Mouse (Mus musculus) heart, embryonic 10.5 days (tissue): ENCODE data around the gene Mitf. TPM values are rescaled to one million over a fixed set of nuclear protein-coding genes. Genes with fewer than 3 reads are reported as not detected.

Experiments
- DNase-seq: peaks from one replicate; pipeline ENCODE4 v3.0.0-alpha.2; 2017; ENCODE audit warnings: low spot score
- H3K27ac ChIP-seq: fragments of 300-500 bp; sonication (generic); 2 replicates; pipeline ENCODE4 v1.5.1; 2016; ENCODE audit warnings: mild to moderate bottlenecking
- H3K27me3 ChIP-seq: fragments of 300-500 bp; sonication (generic); 2 replicates; pipeline ENCODE4 v1.6.1; 2016; ENCODE audit warnings: mild to moderate bottlenecking; ENCODE audit not compliant: poor library complexity, insufficient read depth, severe bottlenecking
- H3K36me3 ChIP-seq: fragments of 300-500 bp; sonication (generic); 2 replicates; pipeline ENCODE4 v1.6.1; 2016; ENCODE audit warnings: mild to moderate bottlenecking, moderate library complexity
- H3K4me1 ChIP-seq: fragments of 300-500 bp; sonication (generic); 2 replicates; pipeline ENCODE4 v1.6.1; 2016; ENCODE audit warnings: mild to moderate bottlenecking
- H3K4me3 ChIP-seq: fragments of 300-500 bp; sonication (generic); 2 replicates; pipeline ENCODE4 v1.5.1; 2016; ENCODE audit warnings: mild to moderate bottlenecking, moderate library complexity
- H3K9me3 ChIP-seq: fragments of 300-500 bp; sonication (generic); 2 replicates; pipeline ENCODE4 v1.6.1; 2016; ENCODE audit warnings: mild to moderate bottlenecking, moderate library complexity
- WGBS: fragments of 180-500 bp; shearing (Covaris S2); methylation state at CpG from one replicate; pipeline ENCODE4 v1.1.7; 2016; 5-methylcytosine and 5-hydroxymethylcytosine counted together
- polyA plus RNA-seq: library from polyadenylated mRNA; unstranded; fragments of >200 nt; fragmentation: Nextera tagmentation; extraction: Ambion mirVana; gene quantifications from 2 replicates; pipeline ENCODE4 v1.2.1, GENCODE M21; 2016

The Mitf gene
- 10.7 and 17.9 TPM in 2 replicates for polyA plus RNA-seq

- peaks cover 19% of the 10 kb centered on the region for H3K4me1 ChIP-seq
- no peaks in the 10 kb centered on the region for H3K27me3 ChIP-seq
- peak within 1 kb of the TSS; percentile 79 for H3K4me3 ChIP-seq
- H3K27ac ChIP-seq = peak within 1 kb of the TSS; percentile 86
- no peaks in the 10 kb centered on the region for H3K36me3 ChIP-seq
- H3K9me3 ChIP-seq = no peaks in the 10 kb centered on the region
- peak; percentile 97 for DNase-seq
- WGBS = under 1% methylated on average over 51 of the region's 51 CpGs
These were observed at the start of gene Mitf for GRCm38 (mm10) chr6:97806781-97807743. Mitf (plus strand) TSS chr6:97807052.

GRCm38 (mm10) chr6:97757361-97757760 lies 49.5 kb upstream of the Mitf start:
- Histone ChIP-seq H3K9me3 (no peaks in the 10 kb centered on the region), H3K4me3 (no peak overlapping the region), H3K36me3 (no peaks in the 10 kb centered on the region), H3K4me1 (no peaks in the 10 kb centered on the region), H3K27ac (no peak overlapping the region), H3K27me3 (no peaks in the 10 kb centered on the region)
- 62% methylated on average over 2 of the region's 2 CpGs for WGBS
- no peak for DNase-seq

- Histone ChIP-seq H3K36me3 (no peaks in the 10 kb centered on the region), H3K9me3 (no peaks in the 10 kb centered on the region), H3K4me1 (no peaks in the 10 kb centered on the region), H3K27ac (no peak overlapping the region), H3K4me3 (no peak overlapping the region), H3K27me3 (0 out of 2 replicates have a peak, but pooled peaks cover 5% of the 10 kb centered on the region)
- 60% methylated on average over 4 of the region's 4 CpGs for WGBS
- no peak for DNase-seq
These were observed 48.0 kb upstream of the Mitf start for GRCm38 (mm10) chr6:97758884-97759283.

- Histone ChIP-seq H3K9me3 (no peaks in the 10 kb centered on the region), H3K27me3 (0 out of 2 replicates have a peak, but pooled peaks cover 5% of the 10 kb centered on the region), H3K4me1 (no peaks in the 10 kb centered on the region), H3K27ac (no peak overlapping the region), H3K4me3 (no peak overlapping the region), H3K36me3 (no peaks in the 10 kb centered on the region)
- DNase-seq = no peak
- 18% methylated on average over 4 of the region's 4 CpGs for WGBS
These were observed 47.6 kb upstream of the Mitf start for GRCm38 (mm10) chr6:97759301-97759700.

GRCm38 (mm10) chr6:97761326-97761725 lies 45.5 kb upstream of the Mitf start:
- WGBS = 27% methylated on average over 4 of the region's 4 CpGs
- no peaks in the 10 kb centered on the region for H3K9me3 ChIP-seq

GRCm38 (mm10) chr6:97763970-97764369 lies 42.9 kb upstream of the Mitf start:
- H3K36me3 ChIP-seq = no peaks in the 10 kb centered on the region
- H3K27me3 ChIP-seq = 0 out of 2 replicates have a peak, but pooled peaks cover 5% of the 10 kb centered on the region
- H3K9me3 ChIP-seq = no peaks in the 10 kb centered on the region
- H3K4me1 ChIP-seq = no peaks in the 10 kb centered on the region
- DNase-seq = no peak
- 54% methylated on average over 3 of the region's 3 CpGs for WGBS
- H3K27ac ChIP-seq = no peak overlapping the region
- H3K4me3 ChIP-seq = no peak overlapping the region

More at GRCm38 (mm10) chr6:97761326-97761725, 45.5 kb upstream of the Mitf start:
- no peaks in the 10 kb centered on the region for H3K36me3 ChIP-seq
- H3K27ac ChIP-seq = no peak overlapping the region
- 0 out of 2 replicates have a peak, but pooled peaks cover 5% of the 10 kb centered on the region for H3K27me3 ChIP-seq
- no peak overlapping the region for H3K4me3 ChIP-seq
- peak; percentile 75 for DNase-seq
- no peaks in the 10 kb centered on the region for H3K4me1 ChIP-seq

- 82% methylated on average over 2 of the region's 2 CpGs for WGBS
- no peak overlapping the region for H3K27ac ChIP-seq
- no peaks in the 10 kb centered on the region for H3K36me3 ChIP-seq
- H3K9me3 ChIP-seq = no peaks in the 10 kb centered on the region
- peak; percentile 39 for DNase-seq
- H3K4me3 ChIP-seq = no peak overlapping the region
- H3K4me1 ChIP-seq = no peaks in the 10 kb centered on the region
- 0 out of 2 replicates have a peak, but pooled peaks cover 3% of the 10 kb centered on the region for H3K27me3 ChIP-seq
These were observed 39.0 kb upstream of the Mitf start for GRCm38 (mm10) chr6:97767836-97768235.

GRCm38 (mm10) chr6:97769549-97769948 lies 37.3 kb upstream of the Mitf start:
- 78% methylated on average over 7 of the region's 7 CpGs for WGBS
- no peak overlapping the region for H3K27ac ChIP-seq
- DNase-seq = no peak
- H3K27me3 ChIP-seq = no peaks in the 10 kb centered on the region
- no peaks in the 10 kb centered on the region for H3K4me1 ChIP-seq
- no peaks in the 10 kb centered on the region for H3K9me3 ChIP-seq
- H3K4me3 ChIP-seq = no peak overlapping the region
- no peaks in the 10 kb centered on the region for H3K36me3 ChIP-seq

- Histone ChIP-seq H3K9me3 (no peaks in the 10 kb centered on the region), H3K4me1 (no peaks in the 10 kb centered on the region), H3K27me3 (no peaks in the 10 kb centered on the region), H3K36me3 (no peaks in the 10 kb centered on the region), H3K4me3 (no peak overlapping the region), H3K27ac (no peak overlapping the region)
- 83% methylated on average over 5 of the region's 5 CpGs for WGBS
- no peak for DNase-seq
These were observed 25.5 kb upstream of the Mitf start for GRCm38 (mm10) chr6:97781316-97781715.

- WGBS = 89% methylated on average over 6 of the region's 6 CpGs
- H3K4me1 ChIP-seq = no peaks in the 10 kb centered on the region
- H3K36me3 ChIP-seq = no peaks in the 10 kb centered on the region
- H3K9me3 ChIP-seq = no peaks in the 10 kb centered on the region
- no peaks in the 10 kb centered on the region for H3K27me3 ChIP-seq
- DNase-seq = no peak
- no peak overlapping the region for H3K27ac ChIP-seq
- H3K4me3 ChIP-seq = no peak overlapping the region
These were observed 24.6 kb upstream of the Mitf start for GRCm38 (mm10) chr6:97782291-97782690.

- WGBS = 81% methylated on average over 4 of the region's 4 CpGs
- Histone ChIP-seq H3K27ac (no peak overlapping the region), H3K9me3 (no peaks in the 10 kb centered on the region)
These were observed 20.0 kb upstream of the Mitf start for GRCm38 (mm10) chr6:97786871-97787270.

GRCm38 (mm10) chr6:97788361-97788974 lies 18.4 kb upstream of the Mitf start:
- H3K27ac ChIP-seq = peak overlapping the region; percentile 6; the same call in 1 of the 2 replicates
- no peak for DNase-seq
- H3K4me1 ChIP-seq = peaks cover 4% of the 10 kb centered on the region; the same call in 1 of the 2 replicates
- WGBS = 79% methylated on average over 9 of the region's 9 CpGs
- H3K9me3 ChIP-seq = no peaks in the 10 kb centered on the region
- H3K27me3 ChIP-seq = no peaks in the 10 kb centered on the region
- no peak overlapping the region for H3K4me3 ChIP-seq
- no peaks in the 10 kb centered on the region for H3K36me3 ChIP-seq

More at GRCm38 (mm10) chr6:97786871-97787270, 20.0 kb upstream of the Mitf start:
- Histone ChIP-seq H3K4me3 (no peak overlapping the region), H3K4me1 (peaks cover 4% of the 10 kb centered on the region; the same call in 1 of the 2 replicates), H3K36me3 (no peaks in the 10 kb centered on the region), H3K27me3 (no peaks in the 10 kb centered on the region)
- no peak for DNase-seq

- no peak for DNase-seq
- Histone ChIP-seq H3K27me3 (no peaks in the 10 kb centered on the region), H3K4me3 (no peak overlapping the region), H3K27ac (no peak overlapping the region), H3K4me1 (peaks cover 4% of the 10 kb centered on the region; the same call in 1 of the 2 replicates), H3K9me3 (no peaks in the 10 kb centered on the region), H3K36me3 (no peaks in the 10 kb centered on the region)
- WGBS = 62% methylated on average over 7 of the region's 7 CpGs
These were observed 17.2 kb upstream of the Mitf start for GRCm38 (mm10) chr6:97789700-97790099.
